Mouse (Mus musculus) intestine, postnatal 0 days (tissue): ENCODE results near the gene Sec22c. TPM values are rescaled to one million over a fixed set of nuclear protein-coding genes. Genes with fewer than 3 reads are reported as not detected.

ENCODE experiments used
- ATAC-seq: fragments of 200-750 bp; cut with Nextera tagmentation; 2 replicates; pipeline ENCODE4 v1.8.0; 2017; ENCODE audit warnings: mild to moderate bottlenecking, moderate TSS enrichment, moderate library complexity
- H3K27ac ChIP-seq: fragments of 300-500 bp; sonication (generic); 2 replicates; pipeline ENCODE4 v1.5.1; 2014; ENCODE audit warnings: mild to moderate bottlenecking, low read depth, low read length, moderate library complexity
- H3K27me3 ChIP-seq: fragments of 300-500 bp; sonication (generic); replicated peaks from 2 replicates; pipeline ENCODE4 v1.6.1; 2014; ENCODE audit warnings: low read length, mixed read lengths; ENCODE audit not compliant: control insufficient read depth, insufficient read depth
- H3K36me3 ChIP-seq: fragments of 300-500 bp; sonication (generic); 2 replicates; pipeline ENCODE4 v1.6.1; 2014; ENCODE audit warnings: mild to moderate bottlenecking, moderate library complexity; ENCODE audit not compliant: control insufficient read depth, insufficient read depth
- H3K4me1 ChIP-seq: fragments of 300-500 bp; sonication (generic); replicated peaks from 2 replicates; pipeline ENCODE4 v1.6.1; 2014; ENCODE audit warnings: antibody characterized with exemption, low read length, mixed read lengths; ENCODE audit not compliant: control insufficient read depth, insufficient read depth
- H3K4me2 ChIP-seq: fragments of 300-500 bp; sonication (generic); replicated peaks from 2 replicates; pipeline ENCODE4 v1.6.1; 2014; ENCODE audit warnings: low read depth, mild to moderate bottlenecking, moderate library complexity
- H3K4me3 ChIP-seq: fragments of 300-500 bp; sonication (generic); 2 replicates; pipeline ENCODE4 v1.5.1; 2014; ENCODE audit warnings: low read depth, low read length
- H3K9ac ChIP-seq: fragments of 300-500 bp; sonication (generic); 2 replicates; pipeline ENCODE4 v1.6.1; 2014; ENCODE audit warnings: mild to moderate bottlenecking, low read depth, low read length
- H3K9me3 ChIP-seq: fragments of 300-500 bp; sonication (generic); 2 replicates; pipeline ENCODE4 v1.6.1; 2016; ENCODE audit warnings: mixed run types; ENCODE audit not compliant: control insufficient read depth
- CTCF ChIP-seq: sonication (generic); IDR thresholded peaks from 2 replicates; pipeline ENCODE4 v1.5.1; 2016; ENCODE audit warnings: low read depth, mild to moderate bottlenecking, control low read depth, antibody characterized with exemption, moderate library complexity
- WGBS: fragments of 180-500 bp; shearing (Covaris S2); extraction: QIAGEN DNeasy Blood & Tissue Kit; methylation state at CpG from one replicate; pipeline ENCODE4 v1.1.7; 2014; 5-methylcytosine and 5-hydroxymethylcytosine counted together
- polyA plus RNA-seq: library from polyadenylated mRNA; unstranded; fragments of >200 nt; fragmentation: Nextera tagmentation; extraction: Ambion mirVana; gene quantifications from 2 replicates; pipeline ENCODE4 v1.2.1, GENCODE M21; 2015

Sec22c gene
- polyA plus RNA-seq, 1 experiment from 2014 or later, result 42.4 TPM

DNA sequence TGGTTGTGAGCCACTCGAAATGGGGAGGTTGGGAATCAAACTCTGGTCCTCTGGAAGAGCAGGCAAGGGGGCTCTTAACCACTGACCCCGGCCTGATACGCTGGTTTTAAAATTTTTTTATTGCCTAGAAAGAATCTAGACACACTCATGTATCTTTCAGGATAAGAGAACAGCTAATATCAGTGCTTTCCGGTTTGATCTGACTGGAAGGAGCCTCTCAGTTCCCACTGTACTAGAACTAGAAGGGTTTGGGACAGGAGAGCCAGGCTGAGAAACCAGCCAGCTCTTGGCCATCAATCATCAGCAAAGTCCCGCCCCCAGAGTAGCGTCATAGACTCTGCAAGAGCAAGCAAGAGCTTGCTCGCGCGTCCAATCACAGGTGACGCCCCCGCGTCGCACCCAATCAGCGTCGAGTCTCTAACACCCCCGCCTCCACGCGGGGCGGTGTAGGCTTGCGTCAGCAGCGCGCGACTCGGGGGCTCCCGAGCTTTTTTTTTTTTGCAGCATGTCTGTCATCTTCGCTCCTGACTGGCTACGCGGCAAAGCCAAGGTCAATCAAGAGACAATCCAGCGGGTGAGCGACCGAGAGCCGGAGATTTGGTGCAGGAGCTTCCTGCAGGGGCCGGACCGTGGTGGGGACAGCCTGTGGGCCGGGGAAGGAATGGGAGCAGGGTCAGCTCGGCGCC is 4.8 kb upstream of the Sec22c start, which contains the start of gene Ss18l2:
Gene Ss18l2, plus strand, starts transcription at position 432 of the 686 bp plus-strand sequence.
- H3K4me3 ChIP-seq, result peak within 1 kb of the TSS; percentile 77
- H3K27me3 ChIP-seq, result no peaks in the 10 kb centered on the region
- H3K4me2 ChIP-seq, result peak within 1 kb of the TSS; percentile 77
- no peaks in the 10 kb centered on the region for H3K9me3 ChIP-seq
- no peak for TF ChIP-seq CTCF
- peak within 1 kb of the TSS; percentile 88 for H3K9ac ChIP-seq
- ATAC-seq, result peak; percentile 93
- H3K36me3 ChIP-seq, result peaks cover 4% of the 10 kb centered on the region; the same call in 1 of the 2 replicates
- peaks cover 13% of the 10 kb centered on the region; the same call in 1 of the 2 replicates for H3K4me1 ChIP-seq
- 6% methylated on average over 37 of the region's 37 CpGs for WGBS
- H3K27ac ChIP-seq, result peak within 1 kb of the TSS; percentile 98

DNA sequence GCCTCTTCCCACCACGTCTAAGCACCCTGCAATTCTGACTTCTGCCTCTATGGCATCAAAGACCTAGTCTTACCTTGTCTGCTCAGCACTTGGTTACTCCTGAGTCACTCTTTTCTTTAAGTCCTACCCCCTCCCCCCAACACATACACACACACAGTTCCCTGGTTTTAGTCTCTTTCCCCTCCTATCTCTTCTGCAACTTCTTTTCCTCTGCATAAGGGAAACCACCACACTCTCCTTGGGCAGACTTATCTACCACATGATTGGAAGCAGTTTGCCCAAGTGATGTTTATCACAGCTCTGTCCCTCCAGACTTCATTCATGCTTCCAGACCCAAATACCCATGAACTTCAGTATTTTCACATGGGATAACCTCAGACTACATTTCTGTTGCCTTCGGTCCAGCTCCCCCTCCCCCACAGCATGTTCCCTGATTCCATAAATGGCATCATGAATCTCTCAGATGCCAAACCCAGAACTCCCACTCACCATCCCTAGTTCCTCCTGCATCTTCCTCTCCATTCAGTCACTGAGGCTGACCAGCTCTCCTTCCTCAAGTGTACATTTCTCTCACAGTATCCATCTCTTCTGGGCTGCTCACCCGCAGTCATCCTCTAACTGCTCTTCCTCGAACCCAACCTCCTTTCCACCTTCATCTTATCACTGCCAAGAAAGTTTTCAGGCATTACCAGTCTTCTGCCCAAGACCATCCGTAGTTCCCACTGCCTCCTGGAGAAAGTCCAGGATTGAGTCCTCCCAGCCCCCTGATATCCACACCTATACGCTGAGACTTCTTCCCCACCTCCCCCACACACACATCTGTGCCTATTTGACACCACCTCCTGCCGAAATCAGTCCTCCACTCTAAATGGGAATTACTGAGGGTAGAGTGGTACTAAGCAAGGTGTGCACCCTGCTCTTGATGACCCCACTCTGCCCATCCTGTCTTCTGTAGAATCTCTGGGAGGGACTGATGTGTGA is 3.5 kb upstream of the Sec22c start:
- Histone ChIP-seq H3K36me3 (peaks cover 4% of the 10 kb centered on the region; the same call in 1 of the 2 replicates), H3K4me2 (no peak overlapping the region), H3K4me3 (no peak overlapping the region), H3K27ac (no peak overlapping the region), H3K9me3 (no peaks in the 10 kb centered on the region), H3K9ac (no peak overlapping the region), H3K4me1 (peaks cover 13% of the 10 kb centered on the region; the same call in 1 of the 2 replicates), H3K27me3 (no peaks in the 10 kb centered on the region)
- TF ChIP-seq CTCF, result no peak
- WGBS, result 73% methylated on average over 7 of the region's 7 CpGs
- no peak for ATAC-seq

DNA sequence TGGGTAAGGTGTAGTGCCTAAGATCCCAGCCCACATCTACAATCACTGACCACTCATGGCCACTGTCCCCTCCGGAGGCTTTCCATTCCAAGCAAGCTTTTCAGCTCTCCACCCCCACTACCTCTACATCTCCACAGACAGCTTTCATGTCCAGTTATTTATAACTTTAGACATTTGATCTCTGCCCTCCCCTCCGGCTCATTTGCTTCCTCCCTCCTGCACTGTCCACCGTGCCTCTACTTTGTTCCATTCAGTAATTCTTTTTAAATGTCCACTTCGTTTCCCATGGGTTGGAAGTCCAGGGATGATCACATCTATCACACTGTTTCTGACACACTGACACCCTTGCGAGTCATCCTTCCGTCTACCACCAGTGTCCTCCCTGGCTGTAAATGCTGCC is 2.5 kb upstream of the Sec22c start:
- ATAC-seq, result no peak
- WGBS, result 53% methylated on average over 6 of the region's 6 CpGs
- peaks cover 3% of the 10 kb centered on the region; the same call in 1 of the 2 replicates for H3K36me3 ChIP-seq
- no peaks in the 10 kb centered on the region for H3K9me3 ChIP-seq
- H3K27ac ChIP-seq, result no peak overlapping the region
- H3K4me1 ChIP-seq, result peaks cover 13% of the 10 kb centered on the region; the same call in 1 of the 2 replicates
- TF ChIP-seq CTCF, result no peak
- H3K4me2 ChIP-seq, result no peak overlapping the region
- no peak overlapping the region for H3K9ac ChIP-seq
- no peaks in the 10 kb centered on the region for H3K27me3 ChIP-seq
- H3K4me3 ChIP-seq, result no peak overlapping the region

- peaks cover 10% of the 10 kb centered on the region; the same call in 1 of the 2 replicates for H3K4me1 ChIP-seq
- H3K4me3 ChIP-seq, result no peak overlapping the region
- TF ChIP-seq CTCF, result no peak
- peak overlapping the region; percentile 97 for H3K27ac ChIP-seq
- no peak overlapping the region for H3K9ac ChIP-seq
- H3K36me3 ChIP-seq, result no peaks in the 10 kb centered on the region
- no peaks in the 10 kb centered on the region for H3K27me3 ChIP-seq
- H3K4me2 ChIP-seq, result no peak overlapping the region
- 79% methylated on average over 6 of the region's 6 CpGs for WGBS
- no peaks in the 10 kb centered on the region for H3K9me3 ChIP-seq
- ATAC-seq, result no peak
Measured at GRCm38 (mm10) chr9:121706029-121706675, 862 bp upstream of the Sec22c start.

DNA sequence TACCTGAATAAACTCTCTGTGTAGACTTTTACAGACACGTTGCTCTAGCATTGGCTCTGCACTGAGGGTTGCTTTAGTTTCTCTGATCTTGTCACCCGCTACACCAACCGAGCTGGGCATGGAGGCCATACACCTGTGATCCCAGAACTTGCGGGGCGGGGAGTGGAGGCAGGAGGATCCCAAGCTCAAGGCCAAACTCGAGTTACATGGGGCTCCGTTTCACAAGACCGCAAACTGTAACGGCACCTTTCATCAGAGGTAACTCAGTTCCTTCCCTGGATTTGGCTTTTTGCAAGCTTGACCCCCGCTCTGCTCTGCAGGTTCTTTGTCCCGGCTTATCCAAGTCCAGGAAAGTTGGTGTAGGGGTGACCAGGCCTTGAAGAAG is 1.0 kb downstream of the Sec22c start:
- Histone ChIP-seq H3K4me1 (peaks cover 10% of the 10 kb centered on the region; the same call in 1 of the 2 replicates), H3K27me3 (no peaks in the 10 kb centered on the region), H3K4me2 (peak overlapping the region; percentile 75), H3K36me3 (peaks cover 7% of the 10 kb centered on the region; the same call in 1 of the 2 replicates), H3K9me3 (no peaks in the 10 kb centered on the region), H3K9ac (peak overlapping the region; percentile 70), H3K4me3 (peak overlapping the region; percentile 71), H3K27ac (peak overlapping the region; percentile 97)
- WGBS, result 26% methylated on average over 11 of the region's 11 CpGs
- no peak for ATAC-seq
- TF ChIP-seq CTCF, result no peak
